Mouse (Mus musculus): ENCODE data around the gene Ciart. TPM values are rescaled to one million over a fixed set of nuclear protein-coding genes. Genes with fewer than 3 reads are reported as not detected.

Gene Ciart
- polyA plus RNA-seq, 1 experiment from 2014 or later = 4.7 TPM

- H3K9ac ChIP-seq (ENCODE audit: low read depth, low read length) = no peak overlapping the region
- H3K27ac ChIP-seq (ENCODE audit: low read depth, low read length) = no peak overlapping the region
- 86% methylated on average over 2 of the region's 2 CpGs for WGBS
- no peak overlapping the region for H3K4me2 ChIP-seq (replicated peaks; ENCODE audit: low read depth, low read length)
- H3K4me3 ChIP-seq (ENCODE audit: low read depth, low read length) = no peak overlapping the region
- DNase-seq (ENCODE audit: low spot score) = no peak
- no peak for ATAC-seq (ENCODE audit: low FRiP score)
- H3K27me3 ChIP-seq (ENCODE audit: control insufficient read depth, insufficient read depth, low read length) = no peaks in the 10 kb centered on the region
- peaks cover 15% of the 10 kb centered on the region; the same call in 1 of the 2 replicates for H3K36me3 ChIP-seq (ENCODE audit: control insufficient read depth, insufficient read depth, low read length)
- H3K9me3 ChIP-seq (ENCODE audit: control insufficient read depth, low read length) = no peaks in the 10 kb centered on the region
- no peaks in the 10 kb centered on the region for H3K4me1 ChIP-seq (replicated peaks; ENCODE audit: control insufficient read depth, insufficient read depth, low read length)
These were observed 42.8 kb downstream of the Ciart start for GRCm38 (mm10) chr3:95839250-95839649.

- DNase-seq (ENCODE audit: low spot score) (no peak), ATAC-seq (ENCODE audit: low FRiP score) (no peak)
- WGBS = 99% methylated on average over 4 of the region's 4 CpGs
- Histone ChIP-seq H3K9me3 (ENCODE audit: control insufficient read depth, low read length) (no peaks in the 10 kb centered on the region), H3K9ac (ENCODE audit: low read depth, low read length) (no peak overlapping the region), H3K27me3 (ENCODE audit: control insufficient read depth, insufficient read depth, low read length) (no peaks in the 10 kb centered on the region), H3K4me1 (replicated peaks; ENCODE audit: control insufficient read depth, insufficient read depth, low read length) (no peaks in the 10 kb centered on the region), H3K4me3 (ENCODE audit: low read depth, low read length) (no peak overlapping the region), H3K27ac (ENCODE audit: low read depth, low read length) (no peak overlapping the region), H3K4me2 (replicated peaks; ENCODE audit: low read depth, low read length) (no peak overlapping the region), H3K36me3 (ENCODE audit: control insufficient read depth, insufficient read depth, low read length) (peaks cover 15% of the 10 kb centered on the region)
These were observed 53.0 kb downstream of the Ciart start for GRCm38 (mm10) chr3:95829053-95829452.

Other genes with a start within 250 kb of the Ciart start
- 76.1 and 87.4 TPM in 2 replicates for gene Mcl1, start 223.5 kb downstream of the Ciart start, polyA plus RNA-seq (2014; fragmentation: Nextera tagmentation; extraction: Ambion mirVana)
- gene Adamtsl4, start 194.3 kb downstream of the Ciart start, polyA plus RNA-seq (2014; fragmentation: Nextera tagmentation; extraction: Ambion mirVana) = 0.14 and 0.80 TPM in 2 replicates
- 13.3 and 14.3 TPM in 2 replicates for gene Ecm1, start 142.7 kb downstream of the Ciart start, polyA plus RNA-seq (2014; fragmentation: Nextera tagmentation; extraction: Ambion mirVana)
- 42.6 and 49.7 TPM in 2 replicates for gene Tars2, start 122.0 kb downstream of the Ciart start, polyA plus RNA-seq (2014; fragmentation: Nextera tagmentation; extraction: Ambion mirVana)
- gene Rprd2, start 63.4 kb downstream of the Ciart start, polyA plus RNA-seq (2014; fragmentation: Nextera tagmentation; extraction: Ambion mirVana) = 26.0 and 27.4 TPM in 2 replicates
- gene Prpf3, start 26.4 kb downstream of the Ciart start, polyA plus RNA-seq (2014; fragmentation: Nextera tagmentation; extraction: Ambion mirVana) = 60.8 and 69.9 TPM in 2 replicates
- 329 and 340 TPM in 2 replicates for gene Mrps21, start 10.7 kb downstream of the Ciart start, polyA plus RNA-seq (2014; fragmentation: Nextera tagmentation; extraction: Ambion mirVana)
- gene BC028528, start 9.8 kb upstream of the Ciart start, polyA plus RNA-seq (2014; fragmentation: Nextera tagmentation; extraction: Ambion mirVana) = 11.0 and 11.2 TPM in 2 replicates
- 28.5 and 34.0 TPM in 2 replicates for gene Aph1a, start 11.7 kb upstream of the Ciart start, polyA plus RNA-seq (2014; fragmentation: Nextera tagmentation; extraction: Ambion mirVana)
- 26.5 and 27.8 TPM in 2 replicates for gene Car14, start 22.4 kb upstream of the Ciart start, polyA plus RNA-seq (2014; fragmentation: Nextera tagmentation; extraction: Ambion mirVana)
- gene Anp32e, start 47.0 kb upstream of the Ciart start, polyA plus RNA-seq (2014; fragmentation: Nextera tagmentation; extraction: Ambion mirVana) = 114 and 133 TPM in 2 replicates
- gene Plekho1, start 113.8 kb upstream of the Ciart start, polyA plus RNA-seq (2014; fragmentation: Nextera tagmentation; extraction: Ambion mirVana) = 70.0 and 73.7 TPM in 2 replicates
- gene Vps45, start 176.2 kb upstream of the Ciart start, polyA plus RNA-seq (2014; fragmentation: Nextera tagmentation; extraction: Ambion mirVana) = 27.4 and 27.9 TPM in 2 replicates
- 10.0 and 10.8 TPM in 2 replicates for gene Otud7b, start 222.3 kb upstream of the Ciart start, polyA plus RNA-seq (2014; fragmentation: Nextera tagmentation; extraction: Ambion mirVana)